Mouse (Mus musculus): ENCODE measurements at regions not wholly inside any gene's neighbourhood (a gene's known extent, or its start where the extent isn't known, plus 50 kb on each side); places are given as distances from the start of the nearest gene placed in this dataset.

DNA sequence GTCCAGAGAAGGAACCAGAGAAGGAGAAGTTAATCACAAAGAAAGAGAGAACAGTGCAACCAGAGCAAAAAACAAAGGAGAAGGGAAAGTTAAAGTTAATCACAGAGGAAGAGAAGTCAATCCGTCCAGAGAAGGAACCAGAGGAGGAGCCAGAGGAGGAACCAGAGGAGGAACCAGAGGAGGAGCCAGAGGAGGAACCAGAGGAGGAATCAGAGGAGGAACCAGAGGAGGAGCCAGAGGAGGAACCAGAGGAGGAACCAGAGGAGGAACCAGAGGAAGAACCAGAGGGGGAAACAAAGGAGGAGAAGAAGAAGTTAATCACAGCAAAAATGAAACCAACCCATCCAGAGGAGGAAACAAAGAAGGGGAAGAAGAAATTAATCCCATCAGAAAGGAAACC is 57.2 kb upstream of the Sipa1l3 start:
- H3K36me3 ChIP-seq (ENCODE audit: control insufficient read depth, insufficient read depth), result no peaks in the 10 kb centered on the region
- no peaks in the 10 kb centered on the region for H3K27me3 ChIP-seq (ENCODE audit: control insufficient read depth, insufficient read depth, insufficient read length)
- no peaks in the 10 kb centered on the region for H3K79me2 ChIP-seq (ENCODE audit: control insufficient read depth, insufficient read depth)
- no peak overlapping the region for H3K4me3 ChIP-seq
- H3K4me2 ChIP-seq (ENCODE audit: low read depth), result peak overlapping the region; percentile 19
- no peak overlapping the region for H3ac ChIP-seq (ENCODE audit: control insufficient read depth, insufficient read length)
- TF ChIP-seq SRF (IDR thresholded peaks at IDR 0.05; ENCODE audit: control insufficient read depth, insufficient read length, low read depth) (no peak), REST (IDR thresholded peaks at IDR 0.05; ENCODE audit: insufficient read depth, insufficient read length) (no peak), TCF3 (IDR thresholded peaks at IDR 0.05; ENCODE audit: insufficient read length, low read depth) (no peak), E2F4 (IDR thresholded peaks at IDR 0.05; ENCODE audit: insufficient read depth) (no peak), TCF12 (IDR thresholded peaks at IDR 0.05; ENCODE audit: insufficient read depth, poor library complexity, severe bottlenecking) (no peak)

Data from myocyte (in vitro differentiated cells).